Mouse (Mus musculus): ENCODE results near the gene Kat8. TPM values are rescaled to one million over a fixed set of nuclear protein-coding genes. Genes with fewer than 3 reads are reported as not detected.
"Not testable (repeated sequence)": the region's sequence is repeated elsewhere in the genome, so short reads cannot be mapped to it uniquely, and the experiment has no call there.

The Kat8 gene
- total RNA-seq (2021), result 10 to 100 TPM; 28.1 to 31.1 TPM

DNA sequence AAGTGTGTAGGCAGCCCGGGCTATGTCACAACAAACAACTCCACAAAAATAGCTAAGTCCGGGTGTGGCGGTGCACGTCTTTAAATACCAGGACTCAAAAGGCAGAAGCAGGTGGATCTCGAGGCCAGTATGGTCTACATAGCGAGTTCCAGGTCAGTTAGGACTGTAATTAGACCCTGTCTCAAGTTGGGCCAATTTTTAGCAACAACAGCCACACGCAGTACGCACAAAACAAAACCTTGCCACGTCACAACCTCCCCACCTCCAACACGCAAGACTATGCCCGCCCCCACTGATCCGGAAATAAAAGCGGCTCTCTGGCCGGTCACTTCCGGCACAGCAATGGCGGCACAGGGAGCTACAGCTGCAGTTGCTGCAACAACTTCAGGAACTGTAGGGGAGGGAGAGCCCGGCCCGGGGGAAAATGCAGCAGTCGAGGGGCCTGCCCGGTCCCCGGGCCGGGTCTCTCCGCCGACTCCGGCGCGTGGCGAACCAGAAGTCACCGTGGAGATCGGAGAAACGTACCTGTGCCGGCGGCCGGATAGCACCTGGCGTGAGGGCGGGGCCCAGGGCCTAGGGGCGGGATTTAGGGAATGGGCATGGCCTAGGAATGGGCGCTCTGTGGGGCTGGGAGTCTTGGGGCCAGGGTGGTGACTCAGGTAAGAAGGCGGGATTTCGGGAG lies at the start of gene Kat8:
Gene Kat8 (plus strand): TSS at position 327 of the 682 bp plus-strand sequence.
- intact Hi-C loops (cut with DNase I), result no loop called here
- DNase-seq, result peak; percentile 89

DNA sequence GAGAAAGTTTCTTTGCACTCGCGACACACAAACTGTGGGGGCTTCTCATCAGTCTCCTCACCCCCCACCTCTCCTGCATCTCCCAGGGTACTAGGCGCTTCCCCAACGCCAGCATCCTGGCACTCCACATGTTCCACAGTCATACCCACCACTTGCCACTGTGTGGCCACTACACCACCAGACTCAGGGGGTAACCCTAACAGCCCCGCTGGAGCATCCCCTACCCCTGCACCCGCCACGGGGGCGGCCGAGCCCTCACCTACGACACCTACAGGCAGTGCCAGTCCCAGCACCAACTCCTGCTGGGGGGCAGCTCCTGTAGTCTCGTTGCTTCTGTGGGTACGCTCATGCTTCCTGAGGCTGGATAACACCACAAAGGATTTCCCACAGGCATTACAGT lies 45.9 kb upstream of the Kat8 start:
- intact Hi-C loops (cut with DNase I), result no loop called here

DNA sequence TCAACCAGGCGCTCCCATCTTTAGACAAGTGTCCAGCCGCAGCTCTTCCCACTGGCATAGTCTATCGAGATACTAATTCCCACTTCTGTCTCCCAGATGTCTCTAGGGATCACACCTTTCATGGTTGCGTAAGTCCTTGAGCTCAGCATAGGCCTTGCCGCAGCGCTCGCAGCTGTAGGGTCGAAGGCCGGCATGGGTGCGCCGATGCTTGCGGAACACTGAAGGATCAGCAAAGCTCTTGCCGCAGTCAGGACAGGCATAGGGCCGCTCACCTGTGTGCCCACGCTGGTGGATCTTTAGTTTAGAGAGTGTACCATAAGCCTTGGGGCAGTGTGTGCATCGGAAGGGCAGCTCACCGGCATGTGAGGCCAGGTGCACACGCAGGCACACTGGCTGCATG lies 44.7 kb upstream of the Kat8 start:
- intact Hi-C loops (cut with DNase I), result no loop called here
- DNase-seq, result no peak

More for the DNA sequence above, 45.9 kb upstream of the Kat8 start:
- DNase-seq, result no peak

DNA sequence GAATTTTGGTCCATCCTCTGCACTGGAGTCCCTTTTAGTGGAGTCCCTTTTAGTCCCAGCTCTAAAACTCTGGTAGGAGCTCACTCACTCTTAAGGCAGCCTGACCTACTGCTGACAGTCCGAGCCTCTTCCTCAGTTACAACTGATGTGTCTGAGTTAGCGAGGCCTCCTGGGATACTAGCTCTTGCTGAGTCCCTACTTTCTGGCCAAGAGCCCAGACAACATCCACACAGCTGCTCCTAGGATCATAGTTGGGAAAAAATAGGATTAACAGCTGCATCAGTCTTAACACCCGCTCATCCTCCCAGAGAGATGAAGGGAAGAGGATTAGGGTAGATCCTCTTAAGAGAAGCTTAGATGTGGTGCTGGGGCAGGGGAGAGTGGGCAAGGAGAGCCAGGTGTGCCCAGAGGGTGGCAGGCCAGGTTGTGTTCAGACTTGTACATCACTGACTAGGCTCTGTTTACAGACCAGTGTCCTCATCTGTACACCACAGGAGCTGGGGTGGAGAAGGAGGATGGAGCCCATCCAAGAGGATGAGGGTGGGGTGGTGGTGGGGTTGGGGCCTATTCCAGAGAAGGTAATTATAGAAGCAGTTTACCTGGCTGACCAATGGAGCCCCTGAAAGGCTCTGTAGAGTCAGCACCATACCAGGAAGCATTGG lies 43.0 kb upstream of the Kat8 start:
- intact Hi-C loops (cut with DNase I), result no loop called here
- DNase-seq, result no peak

DNA sequence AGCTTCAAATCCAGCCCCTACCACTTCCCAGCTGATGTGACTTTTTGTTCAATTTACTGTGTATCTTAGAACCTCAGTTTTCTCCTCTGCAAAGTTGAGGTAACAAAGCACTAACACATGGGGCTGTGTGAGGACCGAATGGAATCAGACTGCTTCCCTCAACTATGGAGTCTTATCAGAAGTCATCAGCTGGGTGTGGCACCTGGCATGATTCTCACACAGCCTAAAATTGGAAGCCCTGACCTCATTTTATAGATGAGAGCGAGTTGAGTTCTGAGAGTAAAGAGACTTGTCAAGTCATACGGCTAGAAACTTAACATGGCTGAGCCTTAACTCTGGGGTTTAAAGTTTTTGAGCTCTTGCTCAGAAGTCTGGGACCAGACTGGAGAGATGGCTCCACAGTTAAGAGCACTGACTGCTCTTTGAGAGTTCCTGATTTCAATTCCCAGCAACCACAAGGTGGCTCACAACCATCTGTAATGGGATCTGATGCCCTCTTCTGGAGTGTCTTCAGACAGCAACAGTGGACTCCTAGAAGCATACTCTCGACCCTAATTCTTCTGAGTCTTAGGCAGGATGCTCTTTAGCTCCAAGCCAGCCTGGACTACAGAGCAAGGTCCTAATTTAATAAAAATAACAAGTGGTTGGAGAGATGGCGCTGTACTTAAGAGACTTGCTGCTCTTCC lies 42.0 kb upstream of the Kat8 start:
- intact Hi-C loops (cut with DNase I), result no loop called here
- no peak for DNase-seq

DNA sequence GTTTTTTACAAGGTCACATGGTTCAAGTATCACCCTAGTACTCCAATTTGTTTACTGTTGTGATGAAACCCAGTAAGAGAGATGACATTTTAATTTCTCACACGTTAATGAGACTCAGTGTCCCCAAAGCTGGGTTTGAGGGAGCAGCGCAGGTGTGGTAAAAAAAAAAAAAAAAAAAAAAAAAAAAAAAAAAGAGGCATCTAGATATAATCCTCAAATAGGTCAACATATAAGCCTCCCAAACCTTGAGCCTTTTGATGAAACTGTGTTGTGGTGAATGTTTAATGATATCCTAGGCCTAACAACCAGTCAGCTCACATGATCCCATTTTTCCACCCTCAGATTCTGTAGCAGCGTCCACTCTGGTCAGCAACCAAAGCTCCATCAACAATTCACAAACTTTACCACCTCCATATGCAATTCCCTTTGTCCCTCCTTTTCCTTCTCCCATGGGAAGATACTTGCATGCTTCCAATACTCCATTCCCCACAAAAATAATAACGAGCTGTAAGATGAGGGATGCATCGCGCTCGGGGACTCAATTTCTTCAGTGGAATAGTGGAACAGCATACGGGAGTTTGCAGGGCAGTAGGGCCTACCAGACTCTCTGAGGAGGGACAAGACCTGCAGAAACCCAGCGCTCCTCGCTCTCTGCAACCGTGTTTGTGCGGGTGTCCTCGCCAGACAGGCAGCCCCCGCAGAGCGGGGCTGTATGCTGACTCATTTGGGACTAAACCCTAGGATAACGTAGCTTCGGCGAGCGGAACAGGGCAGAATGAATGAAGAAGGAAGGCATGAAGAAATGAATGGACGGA lies 37.3 kb upstream of the Kat8 start:
- no peak for DNase-seq
- intact Hi-C loops (cut with DNase I), result no loop called here

DNA sequence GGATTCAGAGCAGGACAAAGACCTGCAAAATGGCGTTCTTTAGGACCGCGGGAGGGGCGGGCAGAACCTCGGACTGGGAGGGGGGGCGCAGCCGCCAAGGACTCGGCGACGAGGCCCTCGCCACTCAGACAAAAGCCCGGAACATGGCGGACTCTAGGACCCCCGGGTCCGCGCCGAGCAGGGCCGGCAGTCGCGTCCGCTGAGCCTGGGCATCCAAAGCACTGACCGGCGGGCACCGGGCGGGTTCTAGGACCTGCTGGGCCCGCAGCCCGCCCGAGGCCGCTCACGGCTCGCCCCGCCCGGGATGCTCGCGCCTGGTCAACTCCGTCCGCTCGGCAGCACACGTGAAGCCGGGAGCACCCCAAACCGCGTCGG lies 36.7 kb upstream of the Kat8 start:
- peak; percentile 98 for DNase-seq
- intact Hi-C loops (cut with DNase I), result no loop called here

DNA sequence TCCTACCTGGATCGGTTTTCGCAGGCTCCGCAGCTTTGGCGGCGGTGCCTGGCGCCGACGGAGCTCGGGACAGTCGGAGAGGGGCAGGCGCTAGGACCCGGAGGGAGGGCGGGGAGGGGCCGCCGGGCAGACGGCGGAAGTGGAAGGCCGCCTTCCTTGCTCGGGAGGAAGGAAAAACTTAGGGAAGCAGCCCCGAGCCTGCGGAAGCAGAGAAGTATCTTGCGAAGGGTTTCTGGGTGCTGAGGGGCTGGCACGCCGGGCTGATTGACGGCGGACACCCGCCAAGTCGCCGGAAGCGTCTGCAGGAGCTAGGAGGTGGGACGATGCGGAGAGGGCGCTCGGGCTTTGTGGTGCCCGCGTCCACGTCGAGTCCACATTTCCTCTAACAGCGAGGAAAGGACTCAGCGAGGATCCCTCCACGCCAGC lies 36.3 kb upstream of the Kat8 start, which contains the start of gene Zfp646:
Gene Zfp646 (plus strand): TSS at position 181 of the 426 bp plus-strand sequence.
- intact Hi-C loops (cut with DNase I), result no loop called here
- DNase-seq, result peak; percentile 85

DNA sequence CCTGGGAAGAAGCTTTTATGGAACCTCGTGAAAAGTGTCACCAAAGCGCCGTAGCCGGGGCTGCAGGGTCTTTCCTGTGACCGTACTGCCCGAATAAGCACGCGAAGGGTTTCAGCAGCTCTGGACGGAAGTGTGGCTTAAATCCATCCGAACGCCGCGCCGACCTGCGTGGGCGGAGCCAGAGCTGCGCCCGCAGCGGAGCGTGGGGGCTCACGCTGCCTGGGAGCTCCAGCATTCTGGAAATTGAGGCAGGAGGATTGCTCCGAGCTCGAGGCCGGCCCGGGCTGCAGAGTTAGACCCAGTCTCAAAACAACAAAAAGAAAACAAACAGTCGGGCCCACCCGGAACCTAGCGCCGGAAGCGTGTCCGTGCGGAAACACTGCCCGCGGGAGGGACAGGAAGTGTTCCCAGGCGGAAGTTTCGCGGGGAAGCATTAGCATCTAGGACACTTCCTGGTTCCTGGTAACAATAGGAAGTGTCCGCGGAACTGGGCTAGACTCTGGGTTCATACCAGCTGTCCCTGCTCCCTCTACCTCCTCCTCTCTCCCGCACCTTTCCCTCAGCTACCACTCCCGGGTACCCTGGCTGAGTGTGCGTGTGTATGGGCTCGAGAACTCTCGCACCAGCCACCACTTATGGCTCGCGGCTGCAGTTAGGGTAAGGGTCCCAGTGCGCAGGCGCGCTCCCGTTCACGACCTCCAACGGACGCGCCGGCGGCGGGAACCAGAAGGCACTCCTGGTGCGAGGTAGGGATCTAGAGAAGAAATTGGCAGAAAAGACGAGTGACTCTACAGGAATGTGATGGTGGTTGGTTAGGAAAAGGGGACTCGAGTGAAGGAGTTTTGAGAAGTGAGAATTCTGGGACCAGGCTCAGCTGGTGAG lies 35.6 kb upstream of the Kat8 start, which contains the start of gene Zfp668:
Gene Zfp668 (minus strand): TSS at position 362 of the 882 bp plus-strand sequence.
- peak; percentile 92 for DNase-seq
- intact Hi-C loops (cut with DNase I), result no loop called here

DNA sequence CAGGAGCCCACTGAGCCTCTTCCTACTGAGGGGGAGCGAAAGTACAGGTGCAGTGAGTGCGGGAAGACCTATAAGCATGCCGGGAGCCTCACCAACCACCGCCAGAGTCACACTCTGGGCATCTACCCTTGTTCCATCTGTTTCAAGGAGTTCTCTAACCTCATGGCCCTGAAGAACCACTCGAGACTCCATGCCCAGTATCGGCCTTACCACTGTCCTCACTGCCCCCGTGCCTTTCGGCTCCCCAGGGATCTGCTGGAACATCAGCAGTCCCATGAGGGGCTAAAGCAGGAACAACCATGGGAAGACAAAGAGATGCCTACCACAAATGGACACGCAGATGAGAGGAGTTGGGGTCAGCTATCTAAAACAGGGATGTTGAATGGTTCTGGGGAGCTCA lies 33.0 kb upstream of the Kat8 start:
- no peak for DNase-seq
- intact Hi-C loops (cut with DNase I), result no loop called here

DNA sequence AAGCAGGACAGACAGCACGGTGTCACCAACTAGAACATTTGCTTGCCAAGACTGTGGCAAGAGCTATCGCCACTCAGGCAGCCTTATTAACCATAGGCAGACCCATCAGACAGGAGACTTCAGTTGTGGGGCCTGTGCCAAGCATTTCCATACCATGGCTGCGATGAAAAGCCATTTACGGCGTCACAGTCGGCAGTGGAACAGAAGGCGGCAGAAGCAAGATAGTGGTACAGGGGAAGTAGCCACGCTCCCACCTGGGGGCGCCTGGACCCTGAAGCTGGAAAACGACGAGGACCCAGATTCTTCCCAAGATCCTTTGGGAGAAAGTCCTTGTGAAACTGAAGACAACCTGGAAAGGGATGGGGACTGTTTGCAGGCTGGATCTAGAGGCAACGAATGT lies 31.9 kb upstream of the Kat8 start:
- intact Hi-C loops (cut with DNase I), result no loop called here
- no peak for DNase-seq

DNA sequence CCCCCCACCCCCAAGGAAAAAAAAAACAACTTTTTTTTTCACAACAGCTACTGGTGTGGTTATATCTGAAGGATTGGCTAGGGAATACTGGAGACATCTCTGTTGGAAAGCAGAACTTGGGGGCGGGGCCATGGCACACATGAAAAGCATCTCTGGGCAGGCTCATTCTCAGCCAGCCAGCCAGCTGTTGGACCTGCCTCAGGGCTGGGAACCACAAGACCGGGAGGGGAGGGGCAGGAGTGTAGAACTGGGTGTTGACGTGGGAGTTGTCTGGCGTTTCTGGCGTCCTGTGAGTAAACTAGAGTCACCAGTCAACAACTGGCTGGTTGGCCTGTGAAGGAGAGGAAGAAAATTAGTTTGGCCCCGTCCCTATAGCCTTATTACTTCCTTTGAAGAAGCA lies 26.4 kb upstream of the Kat8 start:
- intact Hi-C loops (cut with DNase I), result no loop called here

DNA sequence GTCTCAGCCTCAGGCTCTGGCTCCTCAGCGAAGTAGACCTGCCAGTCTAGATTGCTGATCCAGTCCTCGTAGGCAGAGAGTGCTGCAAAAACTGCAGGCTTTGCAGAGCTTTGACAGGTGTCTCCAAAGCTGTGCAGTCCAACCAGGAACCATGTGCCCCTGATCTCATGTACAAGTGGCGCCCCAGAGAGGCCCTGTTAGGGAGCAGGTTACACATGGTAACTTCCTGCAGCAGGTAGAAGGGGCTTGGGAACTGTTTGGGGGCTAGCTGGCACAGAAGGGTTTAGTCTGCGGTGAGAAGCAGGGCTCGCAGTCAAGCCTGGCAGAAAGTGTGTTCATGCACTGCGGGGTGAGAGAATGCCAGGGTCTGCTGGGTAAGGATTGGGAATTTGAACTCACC lies 25.8 kb upstream of the Kat8 start:
- no peak for DNase-seq
- intact Hi-C loops (cut with DNase I), result no loop called here

More for the DNA sequence above, 26.4 kb upstream of the Kat8 start:
- DNase-seq, result no peak

DNA sequence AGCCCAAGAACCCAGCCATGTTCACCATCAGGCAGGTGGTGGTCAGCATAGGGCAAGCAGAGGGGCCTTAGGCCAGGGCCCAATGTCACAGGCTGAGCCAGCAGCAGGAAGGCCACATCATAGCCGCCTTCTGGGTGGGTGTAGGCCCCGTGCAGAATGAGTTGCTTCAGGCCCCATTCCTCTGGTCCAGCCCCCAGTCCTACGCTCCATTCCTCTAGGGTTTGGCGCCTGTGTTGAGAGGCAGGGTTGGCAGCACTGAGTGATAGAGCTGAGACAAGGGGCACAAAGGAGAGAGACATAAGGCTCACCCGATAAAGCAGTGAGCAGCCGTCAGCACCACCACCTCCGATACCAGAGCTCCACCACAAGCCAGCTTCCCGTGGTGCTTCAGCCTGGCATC lies 25.1 kb upstream of the Kat8 start:
- intact Hi-C loops (cut with DNase I), result no loop called here
- no peak for DNase-seq

DNA sequence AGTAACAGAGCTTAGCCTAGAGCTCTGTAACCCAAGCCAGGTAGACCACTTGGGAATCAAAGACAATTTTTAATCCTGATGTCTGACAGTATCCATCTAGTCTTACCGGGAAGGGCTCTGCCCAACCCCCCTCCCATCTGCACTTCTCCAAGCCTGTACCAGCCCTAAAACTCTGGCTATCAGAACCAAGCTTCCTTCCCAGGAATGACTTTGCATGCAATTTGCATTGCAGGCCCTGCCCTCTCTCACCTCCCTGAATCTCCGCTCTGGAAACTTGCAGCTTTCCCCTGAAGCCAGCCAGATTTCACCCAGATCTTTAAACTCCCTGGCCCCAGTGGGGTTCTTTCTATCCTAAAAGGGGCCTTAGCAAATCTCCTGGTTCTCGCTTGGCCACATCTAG lies 24.5 kb upstream of the Kat8 start:
- intact Hi-C loops (cut with DNase I), result no loop called here
- no peak for DNase-seq

DNA sequence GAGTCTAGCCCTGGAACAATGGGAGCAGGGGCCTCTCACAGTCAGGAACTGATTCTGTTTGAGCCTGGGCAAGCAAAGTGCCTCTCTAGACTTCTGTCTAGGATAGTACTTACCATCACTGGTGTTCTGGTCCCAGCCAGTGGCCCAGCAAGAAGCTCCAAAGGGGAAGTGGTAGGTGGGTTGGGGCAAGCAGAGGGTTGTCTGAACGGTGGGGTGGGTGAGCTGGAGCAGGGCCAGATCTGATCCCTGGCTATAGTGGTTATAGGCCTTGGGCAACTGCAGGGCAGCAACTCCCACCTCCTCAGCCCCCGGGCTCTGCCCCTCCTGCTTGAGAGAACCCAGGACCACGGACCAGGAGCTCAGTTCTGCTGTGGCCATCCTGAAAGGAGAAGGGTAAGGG lies 23.5 kb upstream of the Kat8 start:
- intact Hi-C loops (cut with DNase I), result no loop called here
- DNase-seq, result no peak

DNA sequence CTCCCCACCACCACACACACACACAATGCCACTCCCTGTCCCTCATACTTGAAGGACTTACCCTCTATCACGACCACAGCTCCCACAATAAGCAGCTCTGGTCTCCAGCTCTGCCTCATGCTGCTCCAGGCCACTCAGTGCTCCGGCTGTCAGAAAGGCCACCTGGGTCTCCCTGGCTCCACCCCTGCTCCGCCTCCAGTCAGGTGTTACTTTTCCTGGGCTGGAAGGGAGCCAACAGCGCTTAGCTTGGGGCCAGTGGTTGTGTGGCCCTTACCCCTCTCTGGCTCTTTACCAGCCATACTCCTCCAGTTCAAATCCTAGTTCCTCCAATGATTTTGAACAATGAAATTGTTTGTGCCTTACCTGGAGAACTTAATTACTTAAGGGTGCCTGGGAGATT lies 21.5 kb upstream of the Kat8 start, which contains the start of gene Prss53:
Gene Prss53 (minus strand): TSS at position 173 of the 400 bp plus-strand sequence.
- no peak for DNase-seq
- intact Hi-C loops (cut with DNase I), result no loop called here

DNA sequence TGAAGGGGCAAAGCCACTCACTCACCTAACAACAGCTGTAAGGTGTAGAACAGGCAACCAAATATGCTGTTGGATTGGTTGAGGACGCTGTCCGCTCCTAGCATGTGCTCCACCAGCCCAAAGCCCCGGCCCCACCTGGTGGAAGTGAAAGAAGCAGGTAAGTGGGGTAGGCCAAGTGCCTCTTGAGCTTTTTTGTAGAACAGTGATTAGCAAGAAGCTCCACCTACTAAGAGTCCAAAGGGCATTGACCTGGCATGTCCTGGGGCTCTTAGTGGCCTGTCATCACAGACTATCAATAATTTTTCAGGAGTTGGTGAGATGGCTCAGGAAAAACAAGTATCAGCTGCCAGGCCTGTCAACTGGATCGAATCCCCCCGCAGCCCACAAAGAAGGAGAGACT lies 17.8 kb upstream of the Kat8 start:
- no peak for DNase-seq
- intact Hi-C loops (cut with DNase I), result no loop called here

DNA sequence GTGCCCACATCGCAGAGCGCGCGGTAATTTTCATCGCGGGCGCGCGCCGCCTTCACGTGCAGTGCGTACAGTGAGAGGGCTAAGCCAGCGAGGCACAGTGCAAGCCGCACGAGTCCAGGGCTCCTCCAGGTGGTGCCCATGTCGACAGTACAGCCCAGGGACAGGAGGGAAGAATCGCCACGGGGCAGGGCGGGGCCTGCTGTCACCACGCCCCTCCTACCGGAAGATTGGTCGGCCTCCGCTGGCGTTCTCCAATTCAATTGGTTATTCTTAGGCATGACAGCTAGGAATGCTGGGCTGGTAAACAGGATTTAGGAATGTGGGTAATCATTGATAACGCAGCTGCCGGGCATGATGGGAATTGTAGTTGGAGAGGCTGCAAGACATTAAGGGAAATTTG lies 16.9 kb upstream of the Kat8 start, which contains the start of the genes Gm21974 and Vkorc1:
Gene Gm21974 (minus strand): TSS at position 13 of the 400 bp plus-strand sequence.
Gene Vkorc1 (minus strand): TSS at position 176 of the 400 bp plus-strand sequence.
- intact Hi-C loops (cut with DNase I), result no loop called here

DNA sequence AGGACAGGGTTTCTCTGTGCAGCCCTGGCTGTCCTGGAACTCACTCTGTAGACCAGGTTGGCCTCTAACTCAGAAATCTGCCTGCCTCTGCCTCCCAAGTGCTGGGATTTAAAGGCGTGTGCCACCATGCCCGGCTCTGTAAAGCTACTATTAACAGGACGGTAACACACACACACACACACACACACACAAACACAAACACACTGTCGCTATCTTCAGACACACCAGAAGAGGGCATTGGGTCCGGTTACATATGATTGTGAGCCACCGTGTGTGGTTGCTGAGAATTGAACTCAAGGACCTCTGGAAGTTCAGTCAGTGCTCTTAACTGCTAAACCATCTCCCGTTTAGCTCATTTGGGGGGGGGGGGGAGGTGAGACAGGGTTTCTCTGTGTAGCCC lies 16.4 kb upstream of the Kat8 start:
- DNase-seq; intact Hi-C loops (cut with DNase I): not testable (repeated sequence)

More for the DNA sequence above, 16.9 kb upstream of the Kat8 start, which contains the start of the genes Gm21974 and Vkorc1:
- peak; percentile 95 for DNase-seq

Data from left cerebral cortex, postnatal 4 days (tissue).